Mouse (Mus musculus) heart, embryonic 14.5 days (tissue): Measurements from ENCODE around the gene Lrfn2. TPM values are rescaled to one million over a fixed set of nuclear protein-coding genes. Genes with fewer than 3 reads are reported as not detected.

Experiments used
- ATAC-seq: fragments of 200-750 bp; cut with Nextera tagmentation; 2 replicates; pipeline ENCODE4 v1.8.0; 2017; ENCODE audit warnings: low read depth, moderate TSS enrichment; ENCODE audit not compliant: insufficient number of reproducible peaks, insufficient read depth, low FRiP score
- H3K27ac ChIP-seq, 2 experiments: fragments of 200-500 bp in 1 of 2; fragments of 300-500 bp in 1 of 2; sonication (generic) in 1 of 2; replicated peaks in 1 of 2; 2 replicates each; pipeline ENCODE4 v1.5.1; 2012 to 2014; ENCODE audit warnings: low read depth in 2 of 2, low read length in 2 of 2, control low read depth in 1 of 2, mild to moderate bottlenecking in 1 of 2, mixed read lengths in 1 of 2; ENCODE audit not compliant: control insufficient read depth in 1 of 2, insufficient read depth in 1 of 2
- H3K27me3 ChIP-seq: fragments of 300-500 bp; sonication (generic); 2 replicates; pipeline ENCODE4 v1.6.1; 2014; ENCODE audit warnings: mild to moderate bottlenecking, low read length, control low read depth; ENCODE audit not compliant: control insufficient read depth, insufficient read depth
- H3K36me3 ChIP-seq: fragments of 300-500 bp; sonication (generic); 2 replicates; pipeline ENCODE4 v1.6.1; 2014; ENCODE audit warnings: mild to moderate bottlenecking, control low read depth, low read length, mixed read lengths; ENCODE audit not compliant: control insufficient read depth, insufficient read depth
- H3K4me1 ChIP-seq, 2 experiments: fragments of 200-500 bp in 1 of 2; fragments of 300-500 bp in 1 of 2; sonication (generic) in 1 of 2; 2 replicates each; pipeline ENCODE4 v1.6.1; 2012 to 2014; ENCODE audit warnings: low read length in 2 of 2, control low read depth in 1 of 2, mixed read lengths in 1 of 2; ENCODE audit not compliant: control insufficient read depth in 2 of 2, insufficient read depth in 2 of 2
- H3K4me2 ChIP-seq: fragments of 300-500 bp; sonication (generic); 2 replicates; pipeline ENCODE4 v1.6.1; 2014; ENCODE audit warnings: mild to moderate bottlenecking, low read length
- H3K4me3 ChIP-seq, 2 experiments: fragments of 200-500 bp in 1 of 2; fragments of 300-500 bp in 1 of 2; sonication (generic) in 1 of 2; 2 replicates each; pipeline ENCODE4 v1.5.1; 2012 to 2014; ENCODE audit warnings: low read length in 2 of 2, mild to moderate bottlenecking in 2 of 2, control low read depth in 1 of 2, low read depth in 1 of 2, moderate library complexity in 1 of 2; ENCODE audit not compliant: control insufficient read depth in 1 of 2, insufficient read depth in 1 of 2
- H3K9ac ChIP-seq: fragments of 300-500 bp; sonication (generic); 2 replicates; pipeline ENCODE4 v1.6.1; 2014; ENCODE audit warnings: mild to moderate bottlenecking, low read length
- H3K9me3 ChIP-seq: fragments of 300-500 bp; sonication (generic); 2 replicates; pipeline ENCODE4 v1.6.1; 2016; ENCODE audit warnings: low read length, control low read depth; ENCODE audit not compliant: control insufficient read depth
- WGBS: fragments of 180-500 bp; shearing (Covaris S2); extraction: QIAGEN DNeasy Blood & Tissue Kit; methylation state at CpG from one replicate; pipeline ENCODE4 v1.1.7; 2014; 5-methylcytosine and 5-hydroxymethylcytosine counted together
- polyA plus RNA-seq: library from polyadenylated mRNA; unstranded; fragments of >200 nt; fragmentation: Nextera tagmentation; extraction: Ambion mirVana; gene quantifications from 2 replicates; pipeline ENCODE4 v1.2.1, GENCODE M21; 2014

The Lrfn2 gene
- polyA plus RNA-seq, 1 experiment from 2014 or later, result 0.34 TPM

- Histone ChIP-seq H3K9me3 (no peaks in the 10 kb centered on the region), H3K9ac (no peak overlapping the region), H3K27me3 (peaks cover 96% of the 10 kb centered on the region), H3K4me1 (no peaks in the 10 kb centered on the region), H3K4me2 (no peak overlapping the region), H3K27ac (no peak overlapping the region), H3K4me3 (no peak overlapping the region), H3K36me3 (no peaks in the 10 kb centered on the region)
- WGBS, result 71% methylated on average over 3 of the region's 3 CpGs
- ATAC-seq, result no peak
Measured at GRCm38 (mm10) chr17:49065050-49065449, 132.9 kb downstream of the Lrfn2 start.

- no peak for ATAC-seq
- H3K27me3 ChIP-seq, result peaks cover 95% of the 10 kb centered on the region
- 53% methylated on average over 6 of the region's 6 CpGs for whole genome bisulfite sequencing
- no peak overlapping the region for H3K27ac ChIP-seq
- H3K9me3 ChIP-seq, result no peaks in the 10 kb centered on the region
- no peaks in the 10 kb centered on the region for H3K4me1 ChIP-seq
- no peak overlapping the region for H3K4me3 ChIP-seq
- no peak overlapping the region for H3K4me2 ChIP-seq
- no peaks in the 10 kb centered on the region for H3K36me3 ChIP-seq
- no peak overlapping the region for H3K9ac ChIP-seq
Measured at GRCm38 (mm10) chr17:49066748-49067147, 134.6 kb downstream of the Lrfn2 start.

- 7% methylated on average over 2 of the region's 2 CpGs for WGBS
- H3K4me2 ChIP-seq, result no peak overlapping the region
- ATAC-seq, result no peak
Measured at GRCm38 (mm10) chr17:49078168-49078567, 146.0 kb downstream of the Lrfn2 start.

GRCm38 (mm10) chr17:49079647-49080046 lies 147.5 kb downstream of the Lrfn2 start:
- no peak overlapping the region for H3K27ac ChIP-seq
- H3K4me2 ChIP-seq, result no peak overlapping the region
- H3K9me3 ChIP-seq, result no peaks in the 10 kb centered on the region
- no peaks in the 10 kb centered on the region for H3K36me3 ChIP-seq
- H3K4me1 ChIP-seq, result no peaks in the 10 kb centered on the region
- WGBS, result 55% methylated on average over 2 of the region's 2 CpGs
- no peak overlapping the region for H3K4me3 ChIP-seq
- ATAC-seq, result no peak
- no peak overlapping the region for H3K9ac ChIP-seq
- peaks cover 91% of the 10 kb centered on the region for H3K27me3 ChIP-seq

More at GRCm38 (mm10) chr17:49078168-49078567, 146.0 kb downstream of the Lrfn2 start:
- no peak overlapping the region for H3K27ac ChIP-seq
- H3K9me3 ChIP-seq, result no peaks in the 10 kb centered on the region
- no peaks in the 10 kb centered on the region for H3K36me3 ChIP-seq
- H3K4me1 ChIP-seq, result no peaks in the 10 kb centered on the region
- H3K9ac ChIP-seq, result no peak overlapping the region
- H3K27me3 ChIP-seq, result peaks cover 92% of the 10 kb centered on the region
- H3K4me3 ChIP-seq, result no peak overlapping the region

GRCm38 (mm10) chr17:49083594-49084380 lies 151.6 kb downstream of the Lrfn2 start:
- Histone ChIP-seq H3K27ac (no peak overlapping the region), H3K9me3 (no peaks in the 10 kb centered on the region), H3K36me3 (no peaks in the 10 kb centered on the region), H3K9ac (no peak overlapping the region), H3K27me3 (peaks cover 96% of the 10 kb centered on the region), H3K4me1 (no peaks in the 10 kb centered on the region), H3K4me2 (no peak overlapping the region), H3K4me3 (no peak overlapping the region)
- WGBS, result 65% methylated on average over 9 of the region's 9 CpGs
- no peak for ATAC-seq

GRCm38 (mm10) chr17:49085111-49085510 lies 152.9 kb downstream of the Lrfn2 start:
- no peaks in the 10 kb centered on the region for H3K4me1 ChIP-seq
- H3K4me3 ChIP-seq, result no peak overlapping the region
- H3K9ac ChIP-seq, result no peak overlapping the region
- no peaks in the 10 kb centered on the region for H3K36me3 ChIP-seq
- no peak overlapping the region for H3K4me2 ChIP-seq
- 87% methylated on average over 4 of the region's 4 CpGs for WGBS
- no peak for ATAC-seq
- peaks cover 94% of the 10 kb centered on the region for H3K27me3 ChIP-seq
- H3K9me3 ChIP-seq, result no peaks in the 10 kb centered on the region
- H3K27ac ChIP-seq, result no peak overlapping the region

GRCm38 (mm10) chr17:49096781-49097544 lies 164.8 kb downstream of the Lrfn2 start:
- no peak overlapping the region for H3K4me2 ChIP-seq
- no peak overlapping the region for H3K4me3 ChIP-seq
- WGBS, result 67% methylated on average over 16 of the region's 16 CpGs
- H3K9me3 ChIP-seq, result no peaks in the 10 kb centered on the region
- no peaks in the 10 kb centered on the region for H3K36me3 ChIP-seq
- H3K4me1 ChIP-seq, result no peaks in the 10 kb centered on the region
- ATAC-seq, result no peak
- H3K27me3 ChIP-seq, result peaks cover 42% of the 10 kb centered on the region
- H3K9ac ChIP-seq, result no peak overlapping the region
- no peak overlapping the region for H3K27ac ChIP-seq
